In genomic region chr19:38029871-38030270, GRCm38 (mm10) we compare ENCODE assay signal across 16 mouse cellular contexts. TPM values are rescaled to one million over a fixed set of nuclear protein-coding genes. Genes with fewer than 3 reads are reported as not detected.
DNase-seq lines count a peak whose midpoint lies in the region; ATAC-seq and TF ChIP-seq lines count a peak whose summit lies in the region.
"Had no signal": no experiment of that assay in that cellular context is flagged by ENCODE, and none has a peak within 500 bp of the region (broad histone marks: within the 10 kb centered on the region; RNA-seq: fewer than 3 reads in every experiment).

No protein-coding gene starts in this region.

- H3K4me2 ChIP-seq in lung, postnatal 0 days (replicated peaks; ENCODE audit: low read depth, low read length), result peak overlapping the region; percentile 42
- H3K4me2 ChIP-seq in kidney, embryonic 14.5 days (replicated peaks; ENCODE audit: low read depth, low read length), result peak overlapping the region; percentile 27
- peak overlapping the region; percentile 38 for H3K4me2 ChIP-seq in stomach, embryonic 16.5 days (ENCODE audit: low read depth, low read length)
- H3K4me2 ChIP-seq: hindbrain, embryonic 12.5 days had no signal

- intact Hi-C loops in heart, postnatal 36 days (cut with DNase I), result no loop called here

- no peaks in the 10 kb centered on the region for H3K27me3 ChIP-seq in heart, embryonic 10.5 days (ENCODE audit: insufficient read depth, poor library complexity, severe bottlenecking)
- no peaks in the 10 kb centered on the region for H3K27me3 ChIP-seq in lung, postnatal 0 days (replicated peaks; ENCODE audit: insufficient read depth, low read length)
- no peaks in the 10 kb centered on the region for H3K27me3 ChIP-seq in kidney, embryonic 14.5 days (ENCODE audit: control insufficient read depth, insufficient read depth, low read length)
- H3K27me3 ChIP-seq in stomach, embryonic 16.5 days (ENCODE audit: control insufficient read depth, insufficient read depth, low read length), result no peaks in the 10 kb centered on the region
- H3K27me3 ChIP-seq: embryonic facial prominence, embryonic 13.5 days; midbrain, embryonic 15.5 days; neural tube, embryonic 15.5 days had no signal

- no peak overlapping the region for H3K4me3 ChIP-seq in heart, embryonic 10.5 days
- no peak overlapping the region for H3K4me3 ChIP-seq in lung, postnatal 0 days (ENCODE audit: low read depth, low read length)
- H3K4me3 ChIP-seq in lung, adult 2 months (replicated peaks; ENCODE audit: extremely low read depth, low read depth, low read length), result no peak overlapping the region
- no peak overlapping the region for H3K4me3 ChIP-seq in kidney, embryonic 14.5 days (ENCODE audit: low read length)
- no peak overlapping the region for H3K4me3 ChIP-seq in stomach, embryonic 16.5 days (replicated peaks; ENCODE audit: low read length)
- H3K4me3 ChIP-seq: embryonic facial prominence, embryonic 13.5 days; hindbrain, embryonic 12.5 days; midbrain, embryonic 15.5 days; neural tube, embryonic 15.5 days had no signal

- H3K27ac ChIP-seq in heart, embryonic 10.5 days, result peak overlapping the region; percentile 16; the same call in 1 of the 2 replicates
- H3K27ac ChIP-seq in lung, postnatal 0 days (ENCODE audit: low read length), result peak overlapping the region; percentile 94
- H3K27ac ChIP-seq in kidney, embryonic 14.5 days (ENCODE audit: low read depth, low read length), result peak overlapping the region; percentile 86
- peak overlapping the region; percentile 92 for H3K27ac ChIP-seq in stomach, embryonic 16.5 days (ENCODE audit: low read length)
- H3K27ac ChIP-seq: embryonic facial prominence, embryonic 13.5 days; hindbrain, embryonic 12.5 days; midbrain, embryonic 15.5 days; neural tube, embryonic 15.5 days had no signal

- H3K9me3 ChIP-seq in heart, embryonic 10.5 days, result no peaks in the 10 kb centered on the region
- H3K9me3 ChIP-seq in lung, postnatal 0 days (ENCODE audit: low read length), result no peaks in the 10 kb centered on the region
- H3K9me3 ChIP-seq in kidney, embryonic 14.5 days (ENCODE audit: control insufficient read depth, low read length), result no peaks in the 10 kb centered on the region
- no peaks in the 10 kb centered on the region for H3K9me3 ChIP-seq in stomach, embryonic 16.5 days (replicated peaks; ENCODE audit: control insufficient read depth, low read length)
- H3K9me3 ChIP-seq: embryonic facial prominence, embryonic 13.5 days; G1E; hindbrain, embryonic 12.5 days; midbrain, embryonic 15.5 days; neural tube, embryonic 15.5 days had no signal

- peaks cover 33% of the 10 kb centered on the region for H3K4me1 ChIP-seq in heart, embryonic 10.5 days
- peaks cover 41% of the 10 kb centered on the region for H3K4me1 ChIP-seq in lung, postnatal 0 days (ENCODE audit: insufficient read depth, low read depth, low read length)
- H3K4me1 ChIP-seq in lung, adult 2 months (ENCODE audit: control insufficient read depth, insufficient read depth, low read length), result peaks cover 31% of the 10 kb centered on the region
- H3K4me1 ChIP-seq in kidney, embryonic 14.5 days (ENCODE audit: control insufficient read depth, insufficient read depth, low read length), result peaks cover 36% of the 10 kb centered on the region
- H3K4me1 ChIP-seq in stomach, embryonic 16.5 days (ENCODE audit: control insufficient read depth, insufficient read depth, low read length), result peaks cover 63% of the 10 kb centered on the region
- H3K4me1 ChIP-seq: neural tube, embryonic 15.5 days had no signal

- TF ChIP-seq EP300 in lung, postnatal 0 days (IDR thresholded peaks at IDR 0.05), result no peak

- 60% methylated on average over 3 of the region's 3 CpGs for WGBS in heart, embryonic 10.5 days
- 14% methylated on average over 3 of the region's 3 CpGs for WGBS in lung, postnatal 0 days
- WGBS in lung, adult 2 months, result 31% methylated on average over 3 of the region's 3 CpGs
- 27% methylated on average over 3 of the region's 3 CpGs for WGBS in kidney, embryonic 14.5 days
- WGBS in stomach, embryonic 16.5 days, result 50% methylated on average over 3 of the region's 3 CpGs

- H3K9ac ChIP-seq in lung, postnatal 0 days (replicated peaks; ENCODE audit: low read depth), result no peak overlapping the region
- no peak overlapping the region for H3K9ac ChIP-seq in kidney, embryonic 14.5 days (ENCODE audit: low read depth, low read length)
- peak overlapping the region; percentile 12; the same call in 1 of the 2 replicates for H3K9ac ChIP-seq in stomach, embryonic 16.5 days (ENCODE audit: low read length)
- H3K9ac ChIP-seq: embryonic facial prominence, embryonic 13.5 days; hindbrain, embryonic 12.5 days; midbrain, embryonic 15.5 days; neural tube, embryonic 15.5 days had no signal

- TF ChIP-seq CTCF in lung, postnatal 0 days (IDR thresholded peaks at IDR 0.05), result no peak
- TF ChIP-seq CTCF in lung, adult 2 months (IDR thresholded peaks at IDR 0.05; ENCODE audit: insufficient read depth, low read length), result no peak

- no peak for TF ChIP-seq POLR2A in lung, adult 2 months (IDR thresholded peaks at IDR 0.05; ENCODE audit: borderline replicate concordance, extremely low read depth, low read depth, low read length)

- no peak for ATAC-seq in lung, postnatal 0 days
- peak; percentile 63 for ATAC-seq in kidney, embryonic 14.5 days (ENCODE audit: low FRiP score, low TSS enrichment)
- ATAC-seq in stomach, embryonic 16.5 days (ENCODE audit: insufficient read depth, low FRiP score), result no peak

- H3K36me3 ChIP-seq in heart, embryonic 10.5 days, result no peaks in the 10 kb centered on the region
- H3K36me3 ChIP-seq in lung, postnatal 0 days (ENCODE audit: insufficient read depth, low read length), result no peaks in the 10 kb centered on the region
- H3K36me3 ChIP-seq in kidney, embryonic 14.5 days (ENCODE audit: control insufficient read depth, insufficient read depth, low read length), result no peaks in the 10 kb centered on the region
- H3K36me3 ChIP-seq in stomach, embryonic 16.5 days (ENCODE audit: control insufficient read depth, insufficient read depth, low read length), result no peaks in the 10 kb centered on the region
- H3K36me3 ChIP-seq: embryonic facial prominence, embryonic 13.5 days; G1E; hindbrain, embryonic 12.5 days; midbrain, embryonic 15.5 days; neural tube, embryonic 15.5 days had no signal

- no peak for DNase-seq in heart, embryonic 10.5 days (ENCODE audit: low spot score)
- no peak for DNase-seq in heart, postnatal 36 days
- no peak for DNase-seq in lung, postnatal 0 days (ENCODE audit: low spot score)
- no peak for DNase-seq in lung, adult 2 months
- DNase-seq in MN1 (ENCODE audit: low spot score), result no peak
- no peak for DNase-seq in cerebellum, postnatal 14 days
- DNase-seq: cerebellum, postnatal 10 days; gastrocnemius, postnatal 14 days; thymus, postnatal 14 days had no signal

RNA-seq across cellular contexts. Expression of gene Myof, which starts 13.5 kb away (rescaled TPM):
- polyA plus RNA-seq in heart, embryonic 10.5 days (2016; fragmentation: Nextera tagmentation; extraction: Ambion mirVana), result 4.0 and 4.6 TPM in 2 replicates
- 10 to 100 TPM; 10.3 to 10.8 TPM for total RNA-seq in heart, postnatal 36 days (2021)
- polyA plus RNA-seq in lung, postnatal 0 days (2015; fragmentation: Nextera tagmentation; extraction: Ambion mirVana), result 36.4 and 37.3 TPM in 2 replicates
- polyA plus RNA-seq in lung, adult 2 months (2012; rRNA removed), result 46.7 and 51.8 TPM in 2 replicates
- polyA plus RNA-seq in kidney, embryonic 14.5 days (2014; fragmentation: Nextera tagmentation; extraction: Ambion mirVana), result 14.5 and 17.1 TPM in 2 replicates
- polyA plus RNA-seq in stomach, embryonic 16.5 days (2015; fragmentation: Nextera tagmentation; extraction: Ambion mirVana), result 22.5 and 23.3 TPM in 2 replicates
- polyA plus RNA-seq: G1E had no signal

RNA-seq across cellular contexts. Expression of gene Cep55, which starts 24.9 kb away (rescaled TPM):
- 30.0 and 31.8 TPM in 2 replicates for polyA plus RNA-seq in heart, embryonic 10.5 days (2016; fragmentation: Nextera tagmentation; extraction: Ambion mirVana)
- total RNA-seq in heart, postnatal 36 days (2021), result under 1 TPM; 0.44 to 0.46 TPM
- 1.9 and 3.2 TPM in 2 replicates for polyA plus RNA-seq in lung, postnatal 0 days (2015; fragmentation: Nextera tagmentation; extraction: Ambion mirVana)
- polyA plus RNA-seq in lung, adult 2 months (2012; rRNA removed), result 0.38 and 0.40 TPM in 2 replicates
- 28.1 and 33.0 TPM in 2 replicates for polyA plus RNA-seq in kidney, embryonic 14.5 days (2014; fragmentation: Nextera tagmentation; extraction: Ambion mirVana)
- polyA plus RNA-seq in stomach, embryonic 16.5 days (2015; fragmentation: Nextera tagmentation; extraction: Ambion mirVana), result 23.0 and 25.7 TPM in 2 replicates

Comparison
In these comparisons a context has a peak if more than half of its experiments do, and no peak if none do; other contexts are left out.
1. H3K27ac ChIP-seq: peak in every context shown above with its lines; median percentile 94 in lung, postnatal 0 days; 92 in stomach, embryonic 16.5 days; 86 in kidney, embryonic 14.5 days; 16 in heart, embryonic 10.5 days.